Mouse (Mus musculus) megakaryocyte, embryonic 14.5 days (primary cell): ENCODE measurements around the gene Pde4a. TPM values are rescaled to one million over a fixed set of nuclear protein-coding genes. Genes with fewer than 3 reads are reported as not detected.

Source experiments
- H3K27me3 ChIP-seq: replicated peaks from 2 replicates; pipeline ENCODE3; 2012; ENCODE audit warnings: inconsistent platforms
- H3K36me3 ChIP-seq: replicated peaks from 2 replicates; pipeline ENCODE3; 2012; ENCODE audit warnings: low read length, inconsistent platforms, mixed read lengths
- H3K4me1 ChIP-seq: 2 replicates; pipeline ENCODE4 v1.6.1; 2012; ENCODE audit warnings: inconsistent platforms
- H3K4me3 ChIP-seq: replicated peaks from 2 replicates; pipeline ENCODE3; 2012; ENCODE audit warnings: moderate library complexity, mild to moderate bottlenecking, inconsistent platforms
- H3K9me3 ChIP-seq: 2 replicates; pipeline ENCODE4 v1.6.1; 2012; ENCODE audit warnings: inconsistent platforms
- FLI1 ChIP-seq: IDR thresholded peaks from 2 replicates; pipeline ENCODE4 v1.6.1; 2012; ENCODE audit warnings: low read length, inconsistent platforms, mixed read lengths
- GATA1 ChIP-seq: IDR thresholded peaks from 3 replicates; pipeline ENCODE4 v1.6.1; 2012; ENCODE audit warnings: mixed read lengths, low read length, inconsistent platforms, borderline replicate concordance
- polyA plus RNA-seq: library from polyadenylated mRNA; stranded (reverse); fragments of >175 nt; gene quantifications from 2 replicates; pipeline ENCODE4 v1.2.3, GENCODE M21; 2012; ENCODE audit warnings: low replicate concordance; ENCODE audit not compliant: insufficient read depth

The Pde4a gene
- polyA plus RNA-seq, 1 experiment: 8.2 TPM

DNA sequence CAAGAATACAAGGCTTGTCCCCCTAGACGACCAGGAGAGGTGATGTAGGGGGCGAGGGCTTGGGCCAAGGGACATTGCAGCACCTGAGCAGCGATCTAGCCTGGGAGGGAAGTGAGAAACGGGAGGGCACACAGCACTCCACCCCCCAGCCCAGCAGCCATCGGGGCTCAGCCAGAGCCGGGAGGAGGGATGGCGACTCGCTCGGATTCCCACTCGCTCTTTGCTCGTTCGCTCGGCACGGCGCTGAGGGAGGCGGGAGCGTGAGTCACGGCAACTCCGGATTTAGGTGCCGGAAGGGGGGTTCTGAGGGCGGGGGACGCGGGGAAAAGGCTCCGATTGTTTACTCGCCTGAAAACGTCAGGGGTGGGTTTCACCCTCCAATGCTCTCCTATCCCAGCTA lies 1.4 kb upstream of the Pde4a start:
- H3K4me3 ChIP-seq: peak overlapping the region; percentile 88

DNA sequence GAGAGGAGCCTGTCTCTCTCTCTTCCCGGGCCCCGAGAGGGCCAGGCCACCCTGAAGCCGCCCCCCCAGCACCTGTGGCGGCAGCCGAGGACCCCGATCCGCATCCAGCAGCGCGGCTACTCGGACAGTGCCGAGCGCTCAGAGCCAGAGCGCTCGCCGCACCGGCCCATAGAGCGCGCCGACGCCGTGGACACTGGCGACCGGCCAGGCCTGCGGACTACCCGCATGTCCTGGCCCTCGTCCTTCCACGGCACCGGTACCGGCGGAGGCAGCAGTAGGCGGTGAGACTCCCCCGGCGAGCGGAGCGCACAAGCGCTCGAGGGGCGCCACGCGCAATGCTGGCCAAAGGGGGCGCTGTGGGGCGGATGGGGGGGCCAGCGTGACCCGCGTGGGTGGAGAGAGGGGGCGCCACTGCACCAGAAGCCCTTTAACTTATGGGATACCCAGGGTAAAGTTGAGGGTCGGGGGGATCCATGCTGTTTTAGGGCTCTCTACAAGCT lies 488 bp downstream of the Pde4a start:
- no peaks in the 10 kb centered on the region for H3K9me3 ChIP-seq
- no peaks in the 10 kb centered on the region for H3K36me3 ChIP-seq
- peak overlapping the region; percentile 91 for H3K4me3 ChIP-seq
- no peak for TF ChIP-seq GATA1
- TF ChIP-seq FLI1: no peak
- H3K27me3 ChIP-seq: peaks cover 58% of the 10 kb centered on the region
- H3K4me1 ChIP-seq: peaks cover 78% of the 10 kb centered on the region

More for the DNA sequence above, 1.4 kb upstream of the Pde4a start:
- H3K9me3 ChIP-seq: no peaks in the 10 kb centered on the region
- peaks cover 82% of the 10 kb centered on the region for H3K4me1 ChIP-seq
- no peaks in the 10 kb centered on the region for H3K36me3 ChIP-seq
- peaks cover 55% of the 10 kb centered on the region for H3K27me3 ChIP-seq
- no peak for TF ChIP-seq GATA1

DNA sequence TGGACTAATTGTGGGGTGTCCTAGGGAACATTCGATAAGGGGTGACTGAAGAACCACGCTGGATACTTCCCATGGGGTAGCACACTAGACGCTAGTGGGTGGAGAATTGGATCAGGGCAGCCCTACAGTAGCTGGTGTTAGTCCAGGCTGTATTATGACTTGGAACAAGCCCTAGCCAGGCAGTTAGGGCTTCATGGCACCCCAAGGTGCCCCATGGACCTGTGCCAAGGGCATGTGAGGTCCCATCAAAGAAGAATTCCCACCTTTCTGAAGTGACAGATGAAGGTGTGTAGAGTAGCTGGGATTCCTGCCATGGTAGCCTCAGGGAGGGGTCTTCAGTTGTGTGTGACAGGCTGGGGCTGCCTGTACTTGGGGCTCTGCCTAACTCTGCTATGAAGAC lies 1.0 kb downstream of the Pde4a start:
- H3K4me1 ChIP-seq: peaks cover 73% of the 10 kb centered on the region
- H3K36me3 ChIP-seq: no peaks in the 10 kb centered on the region
- peak overlapping the region; percentile 91 for H3K4me3 ChIP-seq
- H3K9me3 ChIP-seq: no peaks in the 10 kb centered on the region
- TF ChIP-seq FLI1: no peak
- TF ChIP-seq GATA1: no peak
- peaks cover 58% of the 10 kb centered on the region for H3K27me3 ChIP-seq

DNA sequence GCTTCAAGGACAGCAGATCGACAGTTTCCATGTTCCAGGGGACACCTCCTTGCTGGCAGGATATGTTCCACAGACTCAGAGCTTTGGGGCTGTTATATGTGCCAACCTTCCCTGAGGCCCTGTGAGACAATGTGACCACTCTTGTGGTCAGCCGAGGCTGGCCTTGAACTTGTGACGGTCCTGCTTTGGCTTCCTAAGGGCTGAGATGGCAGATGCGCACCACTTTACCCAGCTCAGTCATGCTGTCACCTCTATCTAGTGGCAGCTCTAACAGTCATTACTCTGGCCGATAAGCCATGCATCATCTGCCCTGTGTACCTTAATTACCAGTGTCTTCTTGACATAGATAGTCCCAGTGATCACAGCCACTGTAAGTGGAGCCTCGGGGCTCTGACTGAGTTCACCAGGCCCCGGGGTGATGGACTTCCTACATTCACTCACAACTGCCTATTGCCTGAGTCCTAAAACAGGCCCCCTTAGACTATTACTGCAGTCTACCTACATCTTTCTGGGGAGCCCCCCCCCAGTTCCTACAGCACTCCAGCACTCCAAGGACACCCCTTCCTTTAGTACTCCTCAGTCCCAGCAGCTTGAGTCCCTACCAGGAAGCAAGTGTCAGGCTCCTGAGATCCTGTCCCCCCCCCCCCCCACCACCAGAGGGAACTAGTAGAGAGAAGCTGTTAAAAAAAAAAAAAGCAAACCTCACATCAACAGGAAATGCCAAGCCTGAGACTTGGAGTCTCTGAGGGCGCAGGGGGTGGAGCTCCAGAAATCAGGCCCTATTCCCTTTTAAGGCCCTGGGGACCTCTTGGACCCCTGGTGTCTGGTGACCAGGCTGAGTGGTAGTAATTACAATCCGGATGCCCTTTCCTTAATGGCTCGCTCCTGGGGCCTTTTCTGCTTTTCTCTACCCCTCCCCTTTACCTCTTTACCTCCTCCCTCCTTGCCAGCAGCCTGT lies 1.9 kb downstream of the Pde4a start:
- Histone ChIP-seq H3K36me3 (no peaks in the 10 kb centered on the region), H3K9me3 (no peaks in the 10 kb centered on the region), H3K4me3 (peak overlapping the region; percentile 91), H3K4me1 (peaks cover 73% of the 10 kb centered on the region), H3K27me3 (peaks cover 50% of the 10 kb centered on the region)
- no peak for TF ChIP-seq GATA1
- no peak for TF ChIP-seq FLI1

DNA sequence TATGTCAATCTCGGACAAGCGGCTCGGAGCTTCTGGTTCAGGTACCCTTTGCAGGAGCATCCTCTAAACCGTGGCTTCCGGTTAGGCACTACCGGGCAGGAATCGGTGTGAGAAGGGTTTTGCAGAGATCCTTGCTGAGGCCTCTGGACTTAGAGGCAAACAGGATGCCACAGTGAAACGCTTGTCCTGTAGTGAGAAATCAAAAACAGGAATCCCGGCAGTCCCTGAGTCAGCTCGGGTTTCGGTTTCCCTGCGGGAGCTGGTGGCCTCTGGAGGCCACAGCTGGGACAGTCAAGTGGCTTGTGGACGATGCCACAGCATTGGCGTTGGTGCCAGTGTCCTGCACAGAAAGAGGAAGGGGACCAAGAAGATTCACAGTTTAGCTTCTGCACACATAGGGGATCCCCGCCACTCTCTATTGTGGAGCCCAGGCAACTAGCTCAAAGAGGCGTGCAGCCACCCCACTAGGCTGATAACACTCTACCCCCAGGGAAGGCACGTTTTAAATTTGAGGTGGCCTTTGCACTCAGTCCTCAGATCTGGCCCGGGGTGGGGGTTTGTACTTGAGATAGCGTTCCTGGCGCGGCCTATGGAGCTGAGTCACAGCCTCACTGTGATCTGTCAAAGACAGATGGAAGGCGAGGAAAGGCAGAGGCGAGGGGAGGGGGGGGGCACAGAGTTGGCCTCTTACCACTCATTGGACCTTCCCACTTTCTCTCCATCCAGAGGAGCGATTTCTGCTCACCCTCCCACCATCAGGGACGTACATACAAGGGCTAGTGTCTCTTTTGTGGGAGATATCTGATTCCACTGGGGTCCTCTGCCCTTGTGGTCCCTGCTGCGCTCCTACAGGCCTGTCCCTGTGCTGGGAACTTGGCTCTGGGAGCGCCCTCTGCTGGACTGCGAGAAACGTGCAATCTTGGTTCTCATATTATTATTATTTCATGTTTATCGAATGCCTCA lies 2.9 kb downstream of the Pde4a start:
- H3K27me3 ChIP-seq: peaks cover 43% of the 10 kb centered on the region
- peaks cover 78% of the 10 kb centered on the region for H3K4me1 ChIP-seq
- no peak for TF ChIP-seq FLI1
- TF ChIP-seq GATA1: no peak
- H3K9me3 ChIP-seq: no peaks in the 10 kb centered on the region
- H3K36me3 ChIP-seq: no peaks in the 10 kb centered on the region
- H3K4me3 ChIP-seq: peak overlapping the region; percentile 88

DNA sequence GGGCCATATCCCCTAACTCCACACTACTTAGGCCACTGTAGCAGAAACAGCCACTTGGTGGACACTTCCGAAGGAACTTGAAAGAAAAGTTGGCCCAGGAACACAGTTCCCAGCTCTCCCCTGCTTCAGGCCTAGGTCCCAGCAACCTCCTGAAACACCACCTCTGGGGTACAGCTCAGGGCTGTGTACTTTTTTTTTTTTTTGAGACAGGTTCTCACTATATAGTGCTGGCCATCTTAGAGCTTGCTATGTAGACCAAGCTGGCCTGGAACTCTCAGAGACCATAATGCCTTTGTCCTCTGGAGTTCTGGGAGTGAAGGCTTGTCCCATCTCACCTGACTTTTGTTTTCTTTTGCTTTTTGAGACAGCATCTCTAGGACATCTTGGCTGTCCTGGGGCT lies 3.6 kb downstream of the Pde4a start:
- TF ChIP-seq GATA1: no peak
- no peak for TF ChIP-seq FLI1
- H3K4me3 ChIP-seq: peak overlapping the region; percentile 88
- no peaks in the 10 kb centered on the region for H3K36me3 ChIP-seq
- peaks cover 71% of the 10 kb centered on the region for H3K4me1 ChIP-seq
- no peaks in the 10 kb centered on the region for H3K9me3 ChIP-seq
- H3K27me3 ChIP-seq: peaks cover 35% of the 10 kb centered on the region

DNA sequence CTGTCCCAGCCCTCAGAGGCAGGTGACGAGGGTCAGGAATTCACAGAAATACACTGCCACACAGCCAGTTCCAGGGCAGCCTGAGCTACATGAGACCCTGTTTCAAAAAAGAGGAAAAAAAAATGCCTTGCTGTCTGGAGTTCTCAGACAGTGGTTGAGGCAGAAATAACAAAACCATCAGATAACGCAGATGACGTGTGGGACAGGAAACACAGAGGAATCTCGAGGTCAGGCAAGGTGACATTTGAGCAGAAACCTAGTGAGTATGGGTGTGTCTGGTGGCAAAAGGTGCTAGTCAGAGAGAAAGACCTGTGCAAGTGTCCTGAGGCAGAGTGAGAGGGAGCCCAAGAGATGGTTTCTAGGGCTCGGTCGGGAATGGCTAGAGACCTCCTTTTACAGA lies 6.8 kb downstream of the Pde4a start:
- peaks cover 45% of the 10 kb centered on the region for H3K4me1 ChIP-seq
- TF ChIP-seq GATA1 (no peak), FLI1 (no peak)
- peak overlapping the region; percentile 67 for H3K4me3 ChIP-seq
- no peaks in the 10 kb centered on the region for H3K9me3 ChIP-seq
- no peaks in the 10 kb centered on the region for H3K36me3 ChIP-seq
- peaks cover 4% of the 10 kb centered on the region for H3K27me3 ChIP-seq

DNA sequence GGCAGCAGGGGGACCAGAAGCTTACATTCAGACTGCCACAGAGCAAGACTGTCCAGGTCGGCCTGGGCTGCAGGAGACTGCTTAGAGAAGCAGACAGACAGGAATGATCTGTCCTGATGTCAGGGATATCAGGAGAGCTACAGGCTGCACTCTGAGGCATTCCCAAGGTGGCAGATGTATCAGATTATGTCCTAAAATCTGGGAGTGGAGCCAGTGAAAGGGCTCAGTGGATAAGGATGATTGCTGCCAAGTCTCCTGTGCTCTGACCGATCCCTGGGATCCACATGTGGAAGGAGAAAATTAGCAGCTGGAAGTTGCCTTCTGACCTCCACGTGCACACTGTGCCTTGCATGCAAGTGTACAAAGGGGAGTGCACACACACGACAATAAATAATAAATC lies 14.9 kb downstream of the Pde4a start:
- no peaks in the 10 kb centered on the region for H3K9me3 ChIP-seq
- TF ChIP-seq FLI1: no peak
- TF ChIP-seq GATA1: no peak
- no peak overlapping the region for H3K4me3 ChIP-seq

DNA sequence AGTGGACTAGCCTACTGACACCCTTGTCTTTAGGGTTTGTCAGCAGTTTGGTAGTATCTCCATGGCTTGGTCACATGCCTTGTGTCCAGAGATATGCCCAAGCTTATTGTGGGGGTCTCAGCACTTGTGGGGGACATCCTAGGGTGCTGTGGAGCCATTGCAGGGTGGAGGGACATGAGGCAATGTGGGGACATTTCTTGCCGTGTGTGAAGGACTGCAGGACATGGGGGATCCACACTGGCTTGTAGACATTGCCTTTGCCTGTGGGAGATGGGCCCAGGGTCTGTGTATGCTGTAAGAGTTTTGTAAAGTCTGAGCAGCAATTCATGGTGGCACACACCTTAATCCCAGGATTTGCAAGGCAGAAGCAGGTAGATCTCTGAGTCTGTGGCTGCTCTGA lies 15.3 kb downstream of the Pde4a start:
- no peak for TF ChIP-seq FLI1
- TF ChIP-seq GATA1: no peak
- Histone ChIP-seq H3K27me3 (no peaks in the 10 kb centered on the region), H3K36me3 (peaks cover 10% of the 10 kb centered on the region), H3K4me1 (peaks cover 58% of the 10 kb centered on the region), H3K9me3 (no peaks in the 10 kb centered on the region), H3K4me3 (peak overlapping the region; percentile 93)

More for the DNA sequence above, 14.9 kb downstream of the Pde4a start:
- Histone ChIP-seq H3K27me3 (no peaks in the 10 kb centered on the region), H3K36me3 (peaks cover 6% of the 10 kb centered on the region), H3K4me1 (peaks cover 57% of the 10 kb centered on the region)
